Mouse (Mus musculus): ENCODE measurements around the gene Pip5k1b. TPM values are rescaled to one million over a fixed set of nuclear protein-coding genes. Genes with fewer than 3 reads are reported as not detected.

Gene Pip5k1b
- total RNA-seq, 2 experiments from 2014 or later, result 3.6 to 5.6 TPM

GRCm38 (mm10) chr19:24519732-24520409, 35.8 kb downstream of the Pip5k1b start:
- DNase-seq, result no peak
- intact Hi-C loops (cut with DNase I), result no loop called here

- intact Hi-C loops (cut with DNase I), result no loop called here
- no peak for DNase-seq
Observed at GRCm38 (mm10) chr19:24518384-24518783, 37.3 kb downstream of the Pip5k1b start.

GRCm38 (mm10) chr19:24517057-24517456, 38.6 kb downstream of the Pip5k1b start:
- no peak for DNase-seq
- intact Hi-C loops (cut with DNase I), result no loop called here

- DNase-seq, result no peak
- intact Hi-C loops (cut with DNase I), result no loop called here
Observed at GRCm38 (mm10) chr19:24515941-24516340, 39.7 kb downstream of the Pip5k1b start.

- DNase-seq, result no peak
- intact Hi-C loops (cut with DNase I), result no loop called here
Observed at GRCm38 (mm10) chr19:24514661-24515642, 40.7 kb downstream of the Pip5k1b start.

GRCm38 (mm10) chr19:24513105-24513843, 42.4 kb downstream of the Pip5k1b start:
- DNase-seq, result no peak
- intact Hi-C loops (cut with DNase I), result no loop called here

- intact Hi-C loops (cut with DNase I), result no loop called here
- no peak for DNase-seq
Observed at GRCm38 (mm10) chr19:24511939-24512338, 43.7 kb downstream of the Pip5k1b start.

- intact Hi-C loops (cut with DNase I), result no loop called here
- no peak for DNase-seq
Observed at GRCm38 (mm10) chr19:24509391-24509790, 46.3 kb downstream of the Pip5k1b start.

GRCm38 (mm10) chr19:24508087-24508767, 47.4 kb downstream of the Pip5k1b start:
- intact Hi-C loops (cut with DNase I), result no loop called here
- no peak for DNase-seq

GRCm38 (mm10) chr19:24502736-24503421, 52.8 kb downstream of the Pip5k1b start:
- no peak for DNase-seq

GRCm38 (mm10) chr19:24501525-24501924, 54.1 kb downstream of the Pip5k1b start:
- intact Hi-C loops (cut with DNase I), result no loop called here
- no peak for DNase-seq

More at GRCm38 (mm10) chr19:24502736-24503421, 52.8 kb downstream of the Pip5k1b start:
- intact Hi-C loops (cut with DNase I), result no loop called here

GRCm38 (mm10) chr19:24500431-24500830, 55.2 kb downstream of the Pip5k1b start:
- intact Hi-C loops (cut with DNase I), result no loop called here
- no peak for DNase-seq

- DNase-seq, result no peak
- intact Hi-C loops (cut with DNase I), result no loop called here
Observed at GRCm38 (mm10) chr19:24499291-24499690, 56.4 kb downstream of the Pip5k1b start.

- intact Hi-C loops (cut with DNase I), result no loop called here
- DNase-seq, result no peak
Observed at GRCm38 (mm10) chr19:24493887-24494286, 61.8 kb downstream of the Pip5k1b start.

- DNase-seq, result no peak
- intact Hi-C loops (cut with DNase I), result no loop called here
Observed at GRCm38 (mm10) chr19:24491824-24492223, 63.8 kb downstream of the Pip5k1b start.

GRCm38 (mm10) chr19:24490275-24490674, 65.4 kb downstream of the Pip5k1b start:
- intact Hi-C loops (cut with DNase I), result no loop called here
- DNase-seq, result no peak

GRCm38 (mm10) chr19:24486433-24487296, 69.0 kb downstream of the Pip5k1b start:
- no peak for DNase-seq
- intact Hi-C loops (cut with DNase I), result no loop called here

- intact Hi-C loops (cut with DNase I), result no loop called here
Observed at GRCm38 (mm10) chr19:24484612-24485194, 71.0 kb downstream of the Pip5k1b start.

GRCm38 (mm10) chr19:24480916-24481315, 74.8 kb downstream of the Pip5k1b start:
- no peak for DNase-seq
- intact Hi-C loops (cut with DNase I), result no loop called here

More at GRCm38 (mm10) chr19:24484612-24485194, 71.0 kb downstream of the Pip5k1b start:
- DNase-seq, result no peak

Measured in left cerebral cortex, postnatal 4 days (tissue).